Mouse (Mus musculus) intestine, embryonic 14.5 days (tissue): ENCODE data around the gene Gjb6. TPM values are rescaled to one million over a fixed set of nuclear protein-coding genes. Genes with fewer than 3 reads are reported as not detected.

ENCODE experiments used
- ATAC-seq: fragments of 200-750 bp; cut with Nextera tagmentation; replicated peaks from 2 replicates; pipeline ENCODE4 v1.8.0; 2017; ENCODE audit warnings: low read depth, moderate number of reproducible peaks, moderate TSS enrichment, moderate library complexity; ENCODE audit not compliant: low FRiP score, low TSS enrichment
- DNase-seq: peaks from one replicate; pipeline ENCODE4 v3.0.0-alpha.2; 2018; ENCODE audit warnings: low spot score
- H3K27ac ChIP-seq: fragments of 300-500 bp; sonication (generic); 2 replicates; pipeline ENCODE4 v1.5.1; 2014; ENCODE audit warnings: low read depth, mild to moderate bottlenecking, control low read depth
- H3K27me3 ChIP-seq: fragments of 300-500 bp; sonication (generic); replicated peaks from 2 replicates; pipeline ENCODE4 v1.6.1; 2014; ENCODE audit warnings: low read length, control low read depth; ENCODE audit not compliant: control insufficient read depth, insufficient read depth
- H3K36me3 ChIP-seq: fragments of 300-500 bp; sonication (generic); 2 replicates; pipeline ENCODE4 v1.6.1; 2014; ENCODE audit warnings: low read length, control low read depth; ENCODE audit not compliant: control insufficient read depth, insufficient read depth
- H3K4me1 ChIP-seq: fragments of 300-500 bp; sonication (generic); replicated peaks from 2 replicates; pipeline ENCODE4 v1.6.1; 2014; ENCODE audit warnings: low read length, control low read depth, mixed read lengths; ENCODE audit not compliant: control insufficient read depth, insufficient read depth
- H3K4me2 ChIP-seq: fragments of 300-500 bp; sonication (generic); 2 replicates; pipeline ENCODE4 v1.6.1; 2014; ENCODE audit warnings: low read length
- H3K4me3 ChIP-seq: fragments of 300-500 bp; sonication (generic); 2 replicates; pipeline ENCODE4 v1.5.1; 2014; ENCODE audit warnings: low read depth, low read length, control low read depth, mixed read lengths
- H3K9ac ChIP-seq: fragments of 300-500 bp; sonication (generic); 2 replicates; pipeline ENCODE4 v1.6.1; 2014; ENCODE audit warnings: mild to moderate bottlenecking, low read length
- H3K9me3 ChIP-seq: fragments of 300-500 bp; sonication (generic); 2 replicates; pipeline ENCODE4 v1.6.1; 2016; ENCODE audit warnings: low read length, control low read depth; ENCODE audit not compliant: control insufficient read depth
- WGBS: fragments of 180-500 bp; shearing (Covaris S2); extraction: QIAGEN DNeasy Blood & Tissue Kit; methylation state at CpG from one replicate; pipeline ENCODE4 v1.1.7; 2014; 5-methylcytosine and 5-hydroxymethylcytosine counted together
- polyA plus RNA-seq: library from polyadenylated mRNA; unstranded; fragments of >200 nt; fragmentation: Nextera tagmentation; extraction: Ambion mirVana; gene quantifications from 2 replicates; pipeline ENCODE4 v1.2.1, GENCODE M21; 2014

Gjb6 gene
- not detected in 2 replicates for polyA plus RNA-seq

DNA sequence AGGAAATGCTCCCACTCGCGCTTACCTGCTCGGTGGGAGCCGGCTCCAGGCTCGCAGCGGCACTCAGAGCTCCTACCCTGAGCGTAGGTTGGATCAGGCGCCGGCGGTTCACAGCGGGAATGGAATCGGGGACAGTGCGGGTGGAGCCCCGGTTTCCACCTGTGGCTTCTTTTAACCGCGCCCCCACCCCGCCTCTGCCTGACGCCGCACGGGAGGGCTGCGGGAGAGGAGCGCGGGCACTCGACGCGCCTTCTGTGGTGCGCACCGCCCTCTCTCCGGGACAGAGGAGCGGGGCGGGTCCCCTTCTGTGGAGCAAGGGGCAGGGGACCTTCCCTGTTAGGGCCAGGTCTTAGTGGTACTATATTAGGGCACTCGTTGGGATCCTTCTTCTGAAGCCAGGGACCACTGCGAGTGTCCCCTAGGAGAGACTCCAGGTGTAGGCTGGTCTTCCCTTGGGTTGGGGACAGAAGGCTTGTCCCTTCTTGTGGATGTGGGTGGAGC, at the start of gene Gjb6:
Gene Gjb6 (minus strand): TSS at position 451 of the 501 bp plus-strand sequence.
- 2% methylated on average over 33 of the region's 33 CpGs for WGBS
- Histone ChIP-seq H3K4me1 (peaks cover 5% of the 10 kb centered on the region; the same call in 1 of the 2 replicates), H3K36me3 (no peaks in the 10 kb centered on the region), H3K9me3 (no peaks in the 10 kb centered on the region), H3K4me2 (peak within 1 kb of the TSS; percentile 63), H3K27ac (no peak within 1 kb of the TSS), H3K9ac (no peak within 1 kb of the TSS), H3K27me3 (peaks cover 33% of the 10 kb centered on the region), H3K4me3 (peak within 1 kb of the TSS; percentile 30)
- ATAC-seq (peak; percentile 58), DNase-seq (no peak)

DNA sequence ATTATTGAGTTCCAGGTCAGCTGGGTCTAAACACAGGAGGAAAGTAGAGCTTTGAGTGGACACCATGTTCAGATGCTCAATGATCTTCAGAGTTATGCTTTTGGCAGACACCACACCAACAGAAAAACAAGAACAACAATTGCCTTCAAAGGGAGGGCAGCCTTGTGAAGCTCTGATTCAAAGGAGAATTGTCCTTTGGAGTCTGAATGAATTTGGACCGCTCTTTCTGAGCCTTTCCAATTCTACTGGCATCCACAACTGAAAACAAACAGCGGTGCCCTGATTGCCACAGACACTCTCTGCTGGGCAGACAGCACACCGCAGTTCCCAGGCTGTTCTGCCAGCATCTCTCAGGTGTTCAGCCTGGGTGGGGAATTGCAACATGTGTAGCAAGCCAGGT, 32.1 kb upstream of the Gjb6 start:
- no peaks in the 10 kb centered on the region for H3K27me3 ChIP-seq
- no peak for DNase-seq
- ATAC-seq, result no peak
- H3K4me3 ChIP-seq, result no peak overlapping the region
- no peak overlapping the region for H3K27ac ChIP-seq
- H3K9ac ChIP-seq, result no peak overlapping the region
- peaks cover 9% of the 10 kb centered on the region for H3K4me1 ChIP-seq
- H3K4me2 ChIP-seq, result no peak overlapping the region
- 92% methylated on average over 3 of the region's 3 CpGs for WGBS
- H3K9me3 ChIP-seq, result no peaks in the 10 kb centered on the region
- no peaks in the 10 kb centered on the region for H3K36me3 ChIP-seq

DNA sequence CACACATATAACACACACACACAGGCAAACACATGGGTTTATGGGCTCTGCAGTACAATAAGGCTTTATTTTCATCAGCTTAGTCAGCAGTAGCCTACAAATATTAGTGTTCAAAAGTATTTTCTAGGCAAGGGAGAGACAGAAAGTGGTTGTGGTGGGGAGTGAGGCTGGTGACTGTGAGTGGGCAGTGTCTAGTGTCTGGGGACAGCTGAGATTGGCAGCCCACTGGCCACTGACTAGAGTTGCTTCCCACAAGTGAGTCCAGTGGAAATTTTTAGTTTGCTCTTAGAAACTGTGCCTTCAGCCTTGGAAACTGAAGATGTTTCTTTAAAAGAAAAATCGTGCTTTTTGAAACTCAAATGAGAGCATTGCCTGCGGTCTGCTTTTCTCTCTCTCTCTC, 28.4 kb upstream of the Gjb6 start:
- Histone ChIP-seq H3K4me2 (no peak overlapping the region), H3K27ac (no peak overlapping the region)

DNA sequence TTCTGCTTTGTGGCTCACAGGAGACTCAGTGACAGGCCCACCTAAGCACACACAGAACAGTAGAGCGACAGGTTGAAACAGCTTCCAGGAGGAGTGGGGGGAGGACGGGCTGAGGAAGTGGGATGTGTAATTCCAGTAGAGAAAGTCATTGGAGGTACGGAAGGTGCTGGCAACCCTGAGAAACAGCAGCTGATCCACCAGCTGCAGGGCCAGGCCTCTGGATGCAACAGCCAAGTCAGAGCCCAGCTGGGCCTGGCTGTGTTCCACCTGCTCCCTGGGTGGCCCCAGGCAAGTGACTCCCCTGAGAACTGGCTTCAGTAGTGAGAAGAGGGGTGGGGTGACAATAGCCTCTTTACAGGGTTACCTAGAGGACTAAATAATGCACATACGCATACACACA, 27.8 kb upstream of the Gjb6 start:
- Histone ChIP-seq H3K36me3 (no peaks in the 10 kb centered on the region), H3K4me1 (peaks cover 9% of the 10 kb centered on the region), H3K27me3 (no peaks in the 10 kb centered on the region), H3K9ac (no peak overlapping the region), H3K4me2 (no peak overlapping the region), H3K9me3 (no peaks in the 10 kb centered on the region), H3K4me3 (no peak overlapping the region), H3K27ac (no peak overlapping the region)
- DNase-seq (no peak), ATAC-seq (0 out of 2 replicates have a peak, but pooled peaks have one; percentile 36)
- WGBS, result 40% methylated on average over 4 of the region's 4 CpGs

More for the DNA sequence above, 28.4 kb upstream of the Gjb6 start:
- Histone ChIP-seq H3K36me3 (no peaks in the 10 kb centered on the region), H3K4me3 (no peak overlapping the region), H3K9me3 (no peaks in the 10 kb centered on the region), H3K27me3 (no peaks in the 10 kb centered on the region), H3K9ac (no peak overlapping the region), H3K4me1 (peaks cover 9% of the 10 kb centered on the region)
- no peak for ATAC-seq
- no peak for DNase-seq
- 39% methylated on average over 2 of the region's 2 CpGs for WGBS

DNA sequence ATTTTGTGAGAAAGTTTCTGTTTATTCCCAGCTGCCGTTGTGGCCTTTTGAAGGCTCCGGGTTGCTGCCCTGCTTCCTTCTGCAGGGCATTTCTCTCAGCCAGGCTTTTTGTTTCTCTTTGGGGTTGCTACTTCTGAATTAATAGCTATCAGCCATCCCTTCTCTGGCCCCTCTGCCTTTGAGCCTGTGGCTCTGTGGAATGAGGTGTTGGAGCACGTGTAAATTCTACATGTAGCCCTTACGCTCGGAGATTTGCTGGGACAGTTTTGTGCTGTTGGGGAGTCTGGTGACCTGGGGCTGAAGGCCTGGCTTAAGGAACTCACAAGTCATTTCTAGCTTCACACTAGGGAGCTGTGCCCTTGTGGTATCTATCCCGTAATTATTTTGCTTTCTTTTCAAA, 21.5 kb upstream of the Gjb6 start:
- Histone ChIP-seq H3K27ac (no peak overlapping the region), H3K9ac (no peak overlapping the region), H3K9me3 (no peaks in the 10 kb centered on the region), H3K4me2 (no peak overlapping the region), H3K4me1 (peaks cover 8% of the 10 kb centered on the region; the same call in 1 of the 2 replicates), H3K27me3 (no peaks in the 10 kb centered on the region), H3K36me3 (no peaks in the 10 kb centered on the region), H3K4me3 (no peak overlapping the region)
- WGBS, result 31% methylated on average over 6 of the region's 6 CpGs
- DNase-seq (no peak), ATAC-seq (no peak)

DNA sequence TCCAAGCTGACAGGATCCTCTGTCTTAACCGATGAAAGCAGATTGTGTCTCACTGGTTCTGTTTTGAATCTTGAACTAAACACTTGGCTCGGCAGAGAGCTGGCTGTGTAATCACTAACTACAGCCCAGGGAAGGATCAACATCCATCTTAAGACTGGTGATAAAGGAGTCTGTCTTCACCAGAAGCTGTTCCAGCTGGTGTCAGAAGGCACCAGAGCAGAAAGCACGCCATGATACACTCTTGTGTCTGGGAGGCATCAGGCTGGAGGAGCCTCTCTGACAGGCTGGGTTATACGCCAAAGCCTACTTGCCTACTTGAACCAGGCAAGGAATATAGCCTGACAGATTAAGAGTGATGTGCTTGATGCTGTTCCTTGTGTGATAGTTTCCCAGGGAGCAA, 12.3 kb upstream of the Gjb6 start:
- Histone ChIP-seq H3K27ac (no peak overlapping the region), H3K9ac (no peak overlapping the region), H3K27me3 (no peaks in the 10 kb centered on the region), H3K4me1 (peaks cover 5% of the 10 kb centered on the region; the same call in 1 of the 2 replicates), H3K4me3 (no peak overlapping the region), H3K36me3 (no peaks in the 10 kb centered on the region), H3K9me3 (no peaks in the 10 kb centered on the region), H3K4me2 (no peak overlapping the region)
- WGBS, result 23% methylated on average over 4 of the region's 4 CpGs
- ATAC-seq (no peak), DNase-seq (no peak)

DNA sequence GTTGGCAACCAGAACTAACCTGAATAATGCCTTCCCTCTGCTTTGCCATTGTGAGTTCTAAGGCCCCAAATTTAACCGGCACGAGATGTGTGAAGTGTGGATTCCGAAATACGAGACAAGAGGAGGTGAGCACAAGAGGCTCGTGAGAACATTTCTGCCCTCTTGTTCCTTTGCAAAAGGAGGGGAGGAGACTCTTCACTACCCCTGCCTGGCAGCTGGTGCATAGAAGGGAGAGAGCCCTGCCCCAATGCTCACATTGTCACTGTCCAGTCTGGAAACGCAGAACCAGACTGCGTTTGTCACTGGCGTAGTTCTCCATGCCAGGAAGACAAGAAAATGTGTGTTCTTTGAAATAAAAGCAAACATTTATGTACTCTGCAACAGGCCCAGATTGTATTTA, 1.9 kb upstream of the Gjb6 start:
- Histone ChIP-seq H3K9me3 (no peaks in the 10 kb centered on the region), H3K4me3 (no peak overlapping the region), H3K27ac (no peak overlapping the region), H3K4me2 (no peak overlapping the region), H3K36me3 (no peaks in the 10 kb centered on the region), H3K9ac (no peak overlapping the region), H3K4me1 (peaks cover 5% of the 10 kb centered on the region; the same call in 1 of the 2 replicates), H3K27me3 (peaks cover 33% of the 10 kb centered on the region)
- no peak for DNase-seq
- ATAC-seq, result no peak
- 75% methylated on average over 8 of the region's 8 CpGs for WGBS

DNA sequence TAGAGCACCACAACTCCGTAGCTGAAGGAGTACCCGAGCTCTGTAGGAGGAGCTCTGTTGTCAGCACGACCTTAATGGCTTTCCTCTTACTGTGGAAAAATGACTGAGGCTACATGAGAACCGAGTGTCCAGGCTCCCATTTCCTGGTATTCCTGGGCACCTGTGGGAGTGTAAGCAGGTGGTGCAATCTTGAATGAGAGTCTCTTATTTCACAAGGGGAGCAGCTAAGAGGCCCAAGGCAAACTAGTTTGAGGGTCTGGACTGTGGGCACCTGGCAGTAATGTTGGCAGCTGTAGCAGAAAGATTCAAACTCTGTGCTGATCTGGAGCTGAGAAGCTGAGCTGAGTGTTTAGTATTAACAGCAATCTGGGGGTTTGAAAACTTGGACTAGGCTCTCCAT, 6.0 kb downstream of the Gjb6 start:
- Histone ChIP-seq H3K27me3 (peaks cover 9% of the 10 kb centered on the region), H3K4me1 (no peaks in the 10 kb centered on the region), H3K9ac (no peak overlapping the region), H3K36me3 (no peaks in the 10 kb centered on the region), H3K9me3 (no peaks in the 10 kb centered on the region), H3K4me3 (no peak overlapping the region), H3K4me2 (no peak overlapping the region), H3K27ac (no peak overlapping the region)
- 60% methylated on average over 4 of the region's 4 CpGs for WGBS
- no peak for DNase-seq
- ATAC-seq, result no peak

DNA sequence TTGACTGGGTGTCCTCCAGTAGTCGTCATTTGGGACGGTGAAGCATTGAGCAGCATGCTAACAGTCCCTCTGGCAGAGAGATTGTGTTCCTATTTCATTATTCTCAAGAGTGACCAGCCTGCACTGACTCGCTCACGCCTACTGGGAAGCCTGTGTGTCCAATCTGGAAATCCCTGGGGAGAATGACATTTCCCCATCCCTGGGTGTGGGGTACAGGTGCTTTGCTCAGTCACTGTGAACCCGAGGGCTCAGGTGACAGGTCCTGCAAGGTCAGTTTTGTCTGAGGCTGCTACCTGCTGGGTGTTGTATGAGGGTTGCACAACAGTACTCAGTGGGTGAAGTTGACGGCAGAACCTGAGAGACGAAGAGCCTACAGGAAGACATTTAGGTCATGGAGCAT, 11.1 kb downstream of the Gjb6 start:
- Histone ChIP-seq H3K27ac (no peak overlapping the region), H3K4me3 (no peak overlapping the region), H3K36me3 (no peaks in the 10 kb centered on the region), H3K9ac (no peak overlapping the region), H3K4me2 (no peak overlapping the region), H3K4me1 (no peaks in the 10 kb centered on the region), H3K27me3 (no peaks in the 10 kb centered on the region), H3K9me3 (no peaks in the 10 kb centered on the region)
- no peak for ATAC-seq
- DNase-seq, result no peak
- 86% methylated on average over 7 of the region's 7 CpGs for WGBS
